Mouse (Mus musculus): ENCODE results near the gene Cpn1. TPM values are rescaled to one million over a fixed set of nuclear protein-coding genes. Genes with fewer than 3 reads are reported as not detected.

Gene Cpn1
- total and polyA plus RNA-seq, 3 experiments, result 0.27 to 0.33 TPM; not detected in 1

DNA sequence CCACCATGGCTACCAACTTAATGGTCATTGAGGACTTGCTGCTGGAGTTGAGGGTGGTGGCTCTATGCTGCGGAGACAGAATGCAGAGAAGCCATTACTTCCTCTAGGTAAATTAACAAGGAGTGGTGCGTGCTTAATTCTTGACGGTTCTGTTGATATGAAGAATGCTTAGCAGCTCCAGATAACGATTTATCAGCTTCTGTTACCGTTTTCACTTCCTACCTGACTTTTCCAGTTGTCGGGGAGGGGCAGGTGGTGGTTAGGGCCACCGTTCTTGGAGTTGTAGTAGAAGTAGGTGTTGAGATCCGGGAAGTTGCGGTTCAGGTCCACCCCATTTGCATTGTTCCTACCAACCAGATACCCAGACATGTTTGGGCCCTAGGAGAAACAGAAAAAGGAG, 12.6 kb downstream of the Cpn1 start (continued):
- TF ChIP-seq MAZ (IDR thresholded peaks at IDR 0.05; ENCODE audit: low read depth, low read length) (no peak), BHLHE40 (IDR thresholded peaks at IDR 0.05; ENCODE audit: borderline replicate concordance, low read depth, low read length) (no peak), MEF2A (IDR thresholded peaks at IDR 0.05; ENCODE audit: extremely low read depth, insufficient replicate concordance, low read depth, low read length, poor library complexity, severe bottlenecking) (no peak), HCFC1 (IDR thresholded peaks at IDR 0.05; ENCODE audit: low read depth, low read length) (no peak), MYC (IDR thresholded peaks at IDR 0.05; ENCODE audit: low read depth, low read length) (no peak), ZKSCAN1 (IDR thresholded peaks at IDR 0.05; ENCODE audit: low read depth, low read length) (no peak), ZMIZ1 (IDR thresholded peaks at IDR 0.05; ENCODE audit: low read depth, low read length) (no peak), USF2 (IDR thresholded peaks at IDR 0.05; ENCODE audit: borderline replicate concordance in 1 of 2, insufficient read depth in 1 of 2, low read depth in 1 of 2, low read length in 2 of 2) (no peak), KAT2A (conservative IDR thresholded peaks at IDR 0.05; ENCODE audit: low read depth, low read length) (no peak)

- Histone ChIP-seq H3K79me2 (ENCODE audit: control insufficient read depth, insufficient read depth, low read length, poor library complexity) (no peaks in the 10 kb centered on the region), H3K4me1 (ENCODE audit: control insufficient read depth in 1 of 2, insufficient read depth in 2 of 2, low read length in 2 of 2) (peaks cover 5 to 11% of the 10 kb centered on the region in 2 experiments; a peak in 3 of 4 replicates), H3K36me3 (ENCODE audit: control insufficient read depth in 1 of 2, insufficient read depth in 2 of 2, low read length in 2 of 2) (peaks cover 0 to 9% of the 10 kb centered on the region in 2 experiments; a peak in 2 of 4 replicates), H3K27me3 (ENCODE audit: control insufficient read depth in 1 of 2, insufficient read depth in 2 of 2, low read length in 2 of 2) (no peaks in the 10 kb centered on the region), H3K9ac (ENCODE audit: control insufficient read depth, low read depth, low read length, poor library complexity, severe bottlenecking) (no peak overlapping the region), H3K4me3 (ENCODE audit: control insufficient read depth in 1 of 2, insufficient read depth in 1 of 2, low read depth in 2 of 2, low read length in 2 of 2) (no peak overlapping the region), H3K27ac (ENCODE audit: control insufficient read depth, low read depth, low read length) (no peak overlapping the region), H3K9me3 (replicated peaks; ENCODE audit: insufficient read depth, low read length) (no peaks in the 10 kb centered on the region)
- TF ChIP-seq CHD1 (IDR thresholded peaks at IDR 0.05; ENCODE audit: low read depth, low read length) (no peak), JUND (IDR thresholded peaks at IDR 0.05; ENCODE audit: low read depth, low read length) (no peak), USF2 (IDR thresholded peaks at IDR 0.05; ENCODE audit: borderline replicate concordance in 1 of 2, insufficient read depth in 1 of 2, low read depth in 1 of 2, low read length in 2 of 2) (no peak), ZNF384 (IDR thresholded peaks at IDR 0.05; ENCODE audit: low read depth, low read length) (no peak), UBTF (IDR thresholded peaks at IDR 0.05; ENCODE audit: borderline replicate concordance, insufficient read depth, low read depth, low read length) (no peak), TCF12 (IDR thresholded peaks at IDR 0.05; ENCODE audit: low read depth, low read length) (no peak), KAT2A (conservative IDR thresholded peaks at IDR 0.05; ENCODE audit: low read depth, low read length) (no peak), NELFE (IDR thresholded peaks at IDR 0.05; ENCODE audit: low read depth, low read length) (no peak), USF1 (IDR thresholded peaks at IDR 0.05; ENCODE audit: low read depth, low read length) (no peak), MAX (IDR thresholded peaks at IDR 0.05; ENCODE audit: low read length) (no peak), MXI1 (IDR thresholded peaks at IDR 0.05; ENCODE audit: low read depth, low read length) (no peak), RCOR1 (IDR thresholded peaks at IDR 0.05; ENCODE audit: low read depth, low read length) (no peak), TAL1 (IDR thresholded peaks at IDR 0.05; ENCODE audit: low read length) (no peak), E2F4 (IDR thresholded peaks at IDR 0.05; ENCODE audit: borderline replicate concordance, low read depth, low read length) (no peak), ETS1 (IDR thresholded peaks at IDR 0.05; ENCODE audit: low read depth, low read length) (no peak)
- no peak for DNase-seq (ENCODE audit: low read depth, low spot score)
Observed at GRCm38 (mm10) chr19:43972129-43972528, 14.2 kb downstream of the Cpn1 start.

Data from MEL (cell line).